Mouse (Mus musculus): ENCODE results near the gene Gm42420.

Gene Gm42420

GRCm38 (mm10) chr6:39573791-39574554 is 11.6 kb upstream of the Gm42420 start, which contains the start of gene Adck2:
Gene Adck2, plus strand, starts transcription at chr6:39573873.
- WGBS, result 1% methylated on average over 49 of the region's 49 CpGs

GRCm38 (mm10) chr6:39574555-39574869 is 11.0 kb upstream of the Gm42420 start:
- WGBS, result 23% methylated on average over 10 of the region's 10 CpGs

GRCm38 (mm10) chr6:39574951-39575350 is 10.6 kb upstream of the Gm42420 start:
- WGBS, result 64% methylated on average over 7 of the region's 7 CpGs

- WGBS, result 67% methylated on average over 7 of the region's 7 CpGs
These were observed 6.0 kb upstream of the Gm42420 start for GRCm38 (mm10) chr6:39579552-39579951.

GRCm38 (mm10) chr6:39580558-39580957 is 5.0 kb upstream of the Gm42420 start:
- WGBS, result 94% methylated on average over 2 of the region's 2 CpGs

- 82% methylated on average over 7 of the region's 7 CpGs for WGBS
These were observed 4.3 kb upstream of the Gm42420 start for GRCm38 (mm10) chr6:39581087-39581784.

- WGBS, result 90% methylated on average over 4 of the region's 4 CpGs
These were observed 5.9 kb downstream of the Gm42420 start for GRCm38 (mm10) chr6:39591481-39591880.

GRCm38 (mm10) chr6:39592401-39593214 is 7.1 kb downstream of the Gm42420 start, which contains the start of gene Ndufb2:
Gene Ndufb2, plus strand, starts transcription at chr6:39592574.
- under 1% methylated on average over 56 of the region's 56 CpGs for WGBS

- WGBS, result 89% methylated on average over 3 of the region's 3 CpGs
These were observed 15.3 kb downstream of the Gm42420 start for GRCm38 (mm10) chr6:39600851-39601250.

- 76% methylated on average over 3 of the region's 3 CpGs for WGBS
These were observed 16.3 kb downstream of the Gm42420 start for GRCm38 (mm10) chr6:39601828-39602227.

GRCm38 (mm10) chr6:39604565-39604964 is 19.0 kb downstream of the Gm42420 start:
- WGBS, result 56% methylated on average over 5 of the region's 5 CpGs

- WGBS, result 61% methylated on average over 6 of the region's 6 CpGs
These were observed 20.5 kb downstream of the Gm42420 start for GRCm38 (mm10) chr6:39606056-39606455.

GRCm38 (mm10) chr6:39606862-39607261 is 21.3 kb downstream of the Gm42420 start:
- 66% methylated on average over 3 of the region's 3 CpGs for WGBS

GRCm38 (mm10) chr6:39607365-39607764 is 21.8 kb downstream of the Gm42420 start:
- 49% methylated on average over 5 of the region's 5 CpGs for WGBS

GRCm38 (mm10) chr6:39610207-39610606 is 24.7 kb downstream of the Gm42420 start:
- WGBS, result 50% methylated on average over 2 of the region's 2 CpGs

- 81% methylated on average over 2 of the region's 2 CpGs for WGBS
These were observed 25.7 kb downstream of the Gm42420 start for GRCm38 (mm10) chr6:39611296-39611695.

All from cerebral cortex, adult 2 months (tissue).